ENCODE assay signal across 9 mouse cellular contexts in genomic region chr17:46484021-46484431, GRCm38 (mm10). TPM values are rescaled to one million over a fixed set of nuclear protein-coding genes. Genes with fewer than 3 reads are reported as not detected.
DNase-seq lines count a peak whose midpoint lies in the region; ATAC-seq and TF ChIP-seq lines count a peak whose summit lies in the region.
"Had no signal": no experiment of that assay in that cellular context is flagged by ENCODE, and none has a peak within 500 bp of the region (broad histone marks: within the 10 kb centered on the region; RNA-seq: fewer than 3 reads in every experiment).

No protein-coding gene starts in this region.

- H3K36me3 ChIP-seq in heart, postnatal 0 days (replicated peaks; ENCODE audit: control insufficient read depth, insufficient read depth, low read length): no peaks in the 10 kb centered on the region
- peaks cover 14% of the 10 kb centered on the region; the same call in 1 of the 2 replicates for H3K36me3 ChIP-seq in midbrain, embryonic 15.5 days (replicated peaks)

- peak overlapping the region; percentile 83 for H3K4me3 ChIP-seq in cerebellum, adult 2 months (replicated peaks; ENCODE audit: insufficient read depth, low read depth, low read length)
- peak overlapping the region; percentile 37 for H3K4me3 ChIP-seq in heart, postnatal 0 days (ENCODE audit: low read depth, low read length)
- peak overlapping the region; percentile 36 for H3K4me3 ChIP-seq in midbrain, embryonic 15.5 days

- intact Hi-C loops in left cerebral cortex, postnatal 36 days (cut with DNase I): no loop called here
- intact Hi-C loops in left cerebral cortex, postnatal 4 days (cut with DNase I): no loop called here

- peak overlapping the region; percentile 8 for H3K27ac ChIP-seq in cerebellum, adult 2 months (ENCODE audit: insufficient read depth, low read length)
- no peak overlapping the region for H3K27ac ChIP-seq in heart, postnatal 0 days (ENCODE audit: low read depth)
- peak overlapping the region; percentile 27; the same call in 1 of the 2 replicates for H3K27ac ChIP-seq in midbrain, embryonic 15.5 days

- no peak for TF ChIP-seq POLR2A in cerebellum, adult 2 months (IDR thresholded peaks at IDR 0.05; ENCODE audit: borderline replicate concordance, insufficient read depth, low read length)

- no peaks in the 10 kb centered on the region for H3K9me3 ChIP-seq in heart, postnatal 0 days (replicated peaks; ENCODE audit: control insufficient read depth, low read length)
- no peaks in the 10 kb centered on the region for H3K9me3 ChIP-seq in midbrain, embryonic 15.5 days

- H3K4me1 ChIP-seq in cerebellum, adult 2 months (ENCODE audit: control insufficient read depth, insufficient read depth, low read length): peaks cover 17% of the 10 kb centered on the region
- H3K4me1 ChIP-seq in heart, postnatal 0 days (ENCODE audit: control insufficient read depth, insufficient read depth): peaks cover 8% of the 10 kb centered on the region; the same call in 1 of the 2 replicates
- H3K4me1 ChIP-seq in midbrain, embryonic 15.5 days: peaks cover 45% of the 10 kb centered on the region

- H3K4me2 ChIP-seq in heart, postnatal 0 days (ENCODE audit: low read depth, low read length): peak overlapping the region; percentile 64
- H3K4me2 ChIP-seq in midbrain, embryonic 15.5 days: peak overlapping the region; percentile 73

- no peak for TF ChIP-seq EP300 in heart, postnatal 0 days (IDR thresholded peaks at IDR 0.05; ENCODE audit: low read depth)

- TF ChIP-seq CTCF in cerebellum, adult 2 months (IDR thresholded peaks at IDR 0.05; ENCODE audit: borderline replicate concordance, insufficient read depth, low read depth, low read length): no peak
- TF ChIP-seq CTCF in heart, postnatal 0 days (IDR thresholded peaks at IDR 0.05; ENCODE audit: low read depth): no peak

- under 1% methylated on average over 13 of the region's 13 CpGs for WGBS in cerebellum, adult 2 months
- under 1% methylated on average over 13 of the region's 13 CpGs for WGBS in heart, postnatal 0 days
- WGBS in midbrain, embryonic 15.5 days: 3% methylated on average over 13 of the region's 13 CpGs

- peak; percentile 28 to 38 for DNase-seq in left cerebral cortex, postnatal 36 days (ENCODE audit: low spot score in 2 of 2)
- no peak for DNase-seq in left cerebral cortex, adult 8-10 months (ENCODE audit: low spot score in 2 of 2)
- peak; percentile 59 to 64 for DNase-seq in cerebellum, adult 2 months
- DNase-seq in heart, postnatal 0 days (ENCODE audit: low spot score): peak; percentile 34
- DNase-seq in left cerebral cortex, postnatal 4 days: peak; percentile 27
- no peak for DNase-seq in urinary bladder, postnatal 14 days (ENCODE audit: low spot score)
- DNase-seq in right cerebral cortex, postnatal 14 days: no peak

- no peaks in the 10 kb centered on the region for H3K27me3 ChIP-seq in cerebellum, adult 2 months (ENCODE audit: control insufficient read depth, insufficient read depth, low read length)
- peaks cover 63% of the 10 kb centered on the region for H3K27me3 ChIP-seq in heart, postnatal 0 days (ENCODE audit: control insufficient read depth, insufficient read depth, low read length)
- no peaks in the 10 kb centered on the region for H3K27me3 ChIP-seq in midbrain, embryonic 15.5 days (replicated peaks)

- ATAC-seq in heart, postnatal 0 days (ENCODE audit: insufficient read depth, low read depth): 0 out of 2 replicates have a peak, but pooled peaks have one; percentile 13
- ATAC-seq in midbrain, embryonic 15.5 days (replicated peaks): peak; percentile 5; the same call in 1 of the 2 replicates

- H3K9ac ChIP-seq in heart, postnatal 0 days (replicated peaks; ENCODE audit: low read depth, low read length): no peak overlapping the region
- peak overlapping the region; percentile 54 for H3K9ac ChIP-seq in midbrain, embryonic 15.5 days

RNA-seq across cellular contexts. Expression of gene Ttbk1, which starts 3.4 kb away (rescaled TPM):
- 100 to 1,000 TPM; 126 to 139 TPM for total RNA-seq in left cerebral cortex, postnatal 36 days (2021)
- total RNA-seq in left cerebral cortex, adult 8-10 months (2022): 100 to 1,000 TPM; 110 to 125 (median 119) TPM
- polyA plus RNA-seq in cerebellum, adult 2 months (2012; rRNA removed): 46.7 and 47.4 TPM in 2 replicates
- total RNA-seq in heart, postnatal 0 days (2014; rRNA removed; ENCODE audit: low replicate concordance): 0.31 and 0.80 TPM in 2 replicates
- polyA plus RNA-seq in heart, postnatal 0 days (2015; fragmentation: Nextera tagmentation; extraction: Ambion mirVana): 0.04 TPM in 2 replicates
- total RNA-seq in left cerebral cortex, postnatal 4 days (2021): 10 to 100 TPM; 86.7 to 88.6 TPM
- 8.7 and 9.0 TPM in 2 replicates for polyA plus RNA-seq in midbrain, embryonic 15.5 days (2015; fragmentation: Nextera tagmentation; extraction: Ambion mirVana)

RNA-seq across cellular contexts. Expression of gene Dnph1, which starts 12.5 kb away (rescaled TPM):
- 1 to 10 TPM; 3.5 to 5.4 TPM for total RNA-seq in left cerebral cortex, postnatal 36 days (2021)
- 1 to 10 TPM; 3.0 to 5.4 (median 4.8) TPM for total RNA-seq in left cerebral cortex, adult 8-10 months (2022)
- 5.3 and 5.6 TPM in 2 replicates for polyA plus RNA-seq in cerebellum, adult 2 months (2012; rRNA removed)
- 7.0 and 16.0 TPM in 2 replicates for total RNA-seq in heart, postnatal 0 days (2014; rRNA removed; ENCODE audit: low replicate concordance)
- 9.1 and 10.0 TPM in 2 replicates for polyA plus RNA-seq in heart, postnatal 0 days (2015; fragmentation: Nextera tagmentation; extraction: Ambion mirVana)
- total RNA-seq in left cerebral cortex, postnatal 4 days (2021): 1 to 10 TPM; 6.0 to 7.1 TPM
- polyA plus RNA-seq in midbrain, embryonic 15.5 days (2015; fragmentation: Nextera tagmentation; extraction: Ambion mirVana): 14.5 and 17.3 TPM in 2 replicates

RNA-seq across cellular contexts. Expression of gene Slc22a7, which starts 45.8 kb away (rescaled TPM):
- total RNA-seq in left cerebral cortex, postnatal 36 days (2021): under 1 TPM in 1 of 2 experiments, not detected in 1; 0.20 TPM
- total RNA-seq in left cerebral cortex, adult 8-10 months (2022): under 1 TPM; 0.53 to 0.78 (median 0.66) TPM
- 0.71 and 0.72 TPM in 2 replicates for polyA plus RNA-seq in cerebellum, adult 2 months (2012; rRNA removed)
- not detected in 2 replicates for total RNA-seq in heart, postnatal 0 days (2014; rRNA removed; ENCODE audit: low replicate concordance)
- polyA plus RNA-seq in heart, postnatal 0 days (2015; fragmentation: Nextera tagmentation; extraction: Ambion mirVana): not detected in 2 replicates
- under 1 TPM; 0.28 to 0.62 TPM for total RNA-seq in left cerebral cortex, postnatal 4 days (2021)
- not detected in 2 replicates for polyA plus RNA-seq in midbrain, embryonic 15.5 days (2015; fragmentation: Nextera tagmentation; extraction: Ambion mirVana)
- total RNA-seq: adrenal gland, postnatal 36 days had no signal

RNA-seq across cellular contexts. Expression of gene Crip3, which starts 55.3 kb away (rescaled TPM):
- total RNA-seq in left cerebral cortex, postnatal 36 days (2021): 1 to 10 TPM; 1.7 to 6.5 TPM
- 1 to 10 TPM; 2.0 to 3.0 (median 2.5) TPM for total RNA-seq in left cerebral cortex, adult 8-10 months (2022)
- 3.7 and 4.6 TPM in 2 replicates for polyA plus RNA-seq in cerebellum, adult 2 months (2012; rRNA removed)
- 1.5 TPM in 1 of 2 replicates, not detected in the other for total RNA-seq in heart, postnatal 0 days (2014; rRNA removed; ENCODE audit: low replicate concordance)
- polyA plus RNA-seq in heart, postnatal 0 days (2015; fragmentation: Nextera tagmentation; extraction: Ambion mirVana): 0.48 and 1.00 TPM in 2 replicates
- total RNA-seq in left cerebral cortex, postnatal 4 days (2021): 1 to 10 TPM; 2.6 to 4.7 TPM
- polyA plus RNA-seq in midbrain, embryonic 15.5 days (2015; fragmentation: Nextera tagmentation; extraction: Ambion mirVana): 2.0 and 3.0 TPM in 2 replicates

Comparison
In these comparisons a context has a peak if more than half of its experiments do, and no peak if none do; other contexts are left out.
1. DNase-seq: peak in left cerebral cortex, postnatal 36 days (2 of 2), cerebellum, adult 2 months (2 of 2), heart, postnatal 0 days (single experiment) and left cerebral cortex, postnatal 4 days (single experiment); none in left cerebral cortex, adult 8-10 months (0 of 2), urinary bladder, postnatal 14 days (single experiment) and right cerebral cortex, postnatal 14 days (single experiment).
2. RNA of gene Ttbk1, which starts 3.4 kb away (total RNA-seq): 126 to 139 TPM in left cerebral cortex, postnatal 36 days, 110 to 125 TPM in left cerebral cortex, adult 8-10 months and 86.7 to 88.6 TPM in left cerebral cortex, postnatal 4 days; 0.31 to 0.80 TPM in heart, postnatal 0 days; every median in the first group is over 10 times any median in the second.
3. Peak in every context shown above with its lines, with median percentiles within 50 percentile points of each other: H3K4me3 ChIP-seq.